Mouse (Mus musculus) forebrain, embryonic 16.5 days (tissue): Measurements from ENCODE around the gene Dcp1a. TPM values are rescaled to one million over a fixed set of nuclear protein-coding genes. Genes with fewer than 3 reads are reported as not detected.

Experiments used
- ATAC-seq: fragments of 200-750 bp; cut with Nextera tagmentation; 2 replicates; pipeline ENCODE4 v1.8.0; 2017; ENCODE audit warnings: mild to moderate bottlenecking, moderate library complexity
- H3K27ac ChIP-seq: fragments of 300-500 bp; sonication (generic); 2 replicates; pipeline ENCODE4 v1.5.1; 2014; ENCODE audit warnings: low read length, control low read depth
- H3K27me3 ChIP-seq: fragments of 300-500 bp; sonication (generic); replicated peaks from 2 replicates; pipeline ENCODE4 v1.6.1; 2014; ENCODE audit warnings: low read length; ENCODE audit not compliant: control insufficient read depth, insufficient read depth
- H3K36me3 ChIP-seq: fragments of 300-500 bp; sonication (generic); 2 replicates; pipeline ENCODE4 v1.6.1; 2014; ENCODE audit not compliant: control insufficient read depth, insufficient read depth
- H3K4me1 ChIP-seq: fragments of 300-500 bp; sonication (generic); replicated peaks from 2 replicates; pipeline ENCODE4 v1.6.1; 2014; ENCODE audit warnings: low read length; ENCODE audit not compliant: control insufficient read depth, insufficient read depth
- H3K4me2 ChIP-seq: fragments of 300-500 bp; sonication (generic); 2 replicates; pipeline ENCODE4 v1.6.1; 2014; ENCODE audit warnings: mild to moderate bottlenecking, low read length, control low read depth
- H3K4me3 ChIP-seq: fragments of 300-500 bp; sonication (generic); replicated peaks from 2 replicates; pipeline ENCODE4 v1.5.1; 2014; ENCODE audit warnings: mild to moderate bottlenecking, low read length, control low read depth
- H3K9ac ChIP-seq: fragments of 300-500 bp; sonication (generic); replicated peaks from 2 replicates; pipeline ENCODE4 v1.6.1; 2014; ENCODE audit warnings: low read depth, low read length, control low read depth
- H3K9me3 ChIP-seq: fragments of 300-500 bp; sonication (generic); 2 replicates; pipeline ENCODE4 v1.6.1; 2016; ENCODE audit warnings: low read length; ENCODE audit not compliant: control insufficient read depth
- WGBS: fragments of 180-500 bp; shearing (Covaris S2); extraction: QIAGEN DNeasy Blood & Tissue Kit; methylation state at CpG from one replicate; pipeline ENCODE4 v1.1.7; 2014; 5-methylcytosine and 5-hydroxymethylcytosine counted together
- polyA plus RNA-seq: library from polyadenylated mRNA; unstranded; fragments of >200 nt; fragmentation: Nextera tagmentation; extraction: Ambion mirVana; gene quantifications from 2 replicates; pipeline ENCODE4 v1.2.1, GENCODE M21; 2015

Dcp1a gene
- polyA plus RNA-seq, 1 experiment from 2014 or later: 23.1 TPM

DNA sequence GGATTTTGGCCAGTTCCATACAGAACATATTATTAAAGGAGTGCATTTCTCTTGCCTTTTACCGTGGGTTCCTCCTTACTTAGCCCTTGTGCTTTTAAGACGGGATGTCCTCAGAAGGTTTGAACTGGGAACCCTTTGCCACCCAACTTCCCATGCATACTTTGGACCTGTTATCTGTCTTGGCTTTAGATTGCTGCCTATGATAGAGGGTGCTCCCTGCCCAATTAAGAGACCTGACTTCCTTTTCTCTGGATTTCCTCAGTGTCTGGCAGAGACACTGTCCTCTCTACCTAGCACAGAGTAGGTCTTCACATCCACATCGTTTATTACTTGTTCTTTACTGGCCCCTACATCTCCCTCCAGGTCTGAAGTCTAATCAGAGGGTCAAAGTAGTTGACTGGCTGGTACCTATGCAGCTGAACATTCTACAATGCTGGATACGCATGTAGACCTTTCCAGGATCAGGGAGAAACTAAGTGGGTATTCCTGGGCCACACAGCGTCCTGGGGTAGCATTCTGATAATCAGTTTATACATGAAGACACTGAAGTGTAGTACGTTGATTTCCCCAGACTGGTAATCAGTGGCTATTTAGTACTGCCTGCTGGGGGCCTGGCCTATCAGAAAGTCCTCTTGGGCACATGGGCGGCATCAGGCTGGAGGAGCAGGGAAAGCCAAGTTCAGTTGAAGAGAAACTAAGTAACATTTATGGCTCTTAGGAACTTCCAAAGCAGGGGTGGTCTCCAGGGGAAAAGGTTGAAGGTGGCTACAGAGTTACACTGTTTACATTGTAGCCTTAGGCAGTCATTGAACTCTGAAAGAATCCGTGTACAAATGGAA lies 71.1 kb downstream of the Dcp1a start:
- WGBS: 25% methylated on average over 8 of the region's 8 CpGs
- no peak overlapping the region; the same call in 1 of the 2 replicates for H3K27ac ChIP-seq

DNA sequence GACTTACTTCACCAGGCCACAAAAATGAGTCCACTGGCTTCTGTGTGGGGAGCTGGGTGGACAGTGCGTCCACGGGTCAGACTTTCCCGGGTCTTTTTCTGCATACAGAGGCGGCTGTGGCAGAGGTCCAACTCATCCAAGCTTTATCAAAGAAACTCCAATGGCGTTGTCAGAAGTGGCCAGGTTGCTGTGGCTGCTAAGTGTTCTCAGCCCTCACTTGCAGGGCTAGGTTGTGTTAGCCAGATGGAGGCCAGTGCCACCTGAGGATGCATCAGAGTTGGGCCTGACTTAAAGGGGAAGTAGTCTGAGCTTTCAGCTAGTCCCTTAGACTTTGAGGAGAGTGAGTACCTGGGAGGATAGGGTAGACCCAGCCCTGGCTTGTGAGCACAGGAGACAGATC lies 72.2 kb downstream of the Dcp1a start:
- no peaks in the 10 kb centered on the region for H3K9me3 ChIP-seq
- H3K27me3 ChIP-seq: no peaks in the 10 kb centered on the region
- H3K27ac ChIP-seq: no peak overlapping the region
- peak overlapping the region; percentile 89 for H3K4me3 ChIP-seq
- H3K4me1 ChIP-seq: peaks cover 33% of the 10 kb centered on the region
- no peaks in the 10 kb centered on the region for H3K36me3 ChIP-seq
- no peak for ATAC-seq
- H3K9ac ChIP-seq: no peak overlapping the region
- peak overlapping the region; percentile 82 for H3K4me2 ChIP-seq
- WGBS: 21% methylated on average over 5 of the region's 5 CpGs

More for the DNA sequence above, 71.1 kb downstream of the Dcp1a start:
- no peaks in the 10 kb centered on the region for H3K27me3 ChIP-seq
- no peak for ATAC-seq
- H3K9ac ChIP-seq: peak overlapping the region; percentile 95
- no peaks in the 10 kb centered on the region for H3K9me3 ChIP-seq
- H3K4me3 ChIP-seq: peak overlapping the region; percentile 89
- H3K4me2 ChIP-seq: peak overlapping the region; percentile 82
- peaks cover 33% of the 10 kb centered on the region for H3K4me1 ChIP-seq
- H3K36me3 ChIP-seq: no peaks in the 10 kb centered on the region

GRCm38 (mm10) chr14:30551981-30552380 lies 72.6 kb downstream of the Dcp1a start:
- H3K4me1 ChIP-seq: peaks cover 33% of the 10 kb centered on the region
- no peak overlapping the region for H3K27ac ChIP-seq
- no peak overlapping the region for H3K4me3 ChIP-seq
- 85% methylated on average over 2 of the region's 2 CpGs for WGBS
- H3K27me3 ChIP-seq: no peaks in the 10 kb centered on the region
- H3K9ac ChIP-seq: no peak overlapping the region
- no peaks in the 10 kb centered on the region for H3K36me3 ChIP-seq
- ATAC-seq: no peak
- H3K9me3 ChIP-seq: no peaks in the 10 kb centered on the region
- no peak overlapping the region for H3K4me2 ChIP-seq

- Histone ChIP-seq H3K9me3 (no peaks in the 10 kb centered on the region), H3K36me3 (no peaks in the 10 kb centered on the region), H3K27me3 (no peaks in the 10 kb centered on the region), H3K9ac (no peak overlapping the region), H3K4me3 (no peak overlapping the region), H3K27ac (no peak overlapping the region), H3K4me2 (no peak overlapping the region), H3K4me1 (peaks cover 31% of the 10 kb centered on the region)
- 71% methylated on average over 4 of the region's 4 CpGs for whole genome bisulfite sequencing
- ATAC-seq: no peak
These were observed 73.8 kb downstream of the Dcp1a start for GRCm38 (mm10) chr14:30553185-30553584.

- WGBS: 96% methylated on average over 2 of the region's 2 CpGs
- Histone ChIP-seq H3K27me3 (no peaks in the 10 kb centered on the region), H3K36me3 (peaks cover 5% of the 10 kb centered on the region; the same call in 1 of the 2 replicates), H3K27ac (no peak overlapping the region), H3K9me3 (no peaks in the 10 kb centered on the region), H3K9ac (no peak overlapping the region), H3K4me3 (no peak overlapping the region), H3K4me2 (no peak overlapping the region), H3K4me1 (peaks cover 15% of the 10 kb centered on the region)
- no peak for ATAC-seq
These were observed 77.3 kb downstream of the Dcp1a start for GRCm38 (mm10) chr14:30556651-30557050.

GRCm38 (mm10) chr14:30557730-30558129 lies 78.4 kb downstream of the Dcp1a start:
- H3K27ac ChIP-seq: no peak overlapping the region
- H3K4me2 ChIP-seq: no peak overlapping the region
- no peaks in the 10 kb centered on the region for H3K9me3 ChIP-seq
- no peak overlapping the region for H3K4me3 ChIP-seq
- no peak overlapping the region for H3K9ac ChIP-seq
- H3K4me1 ChIP-seq: peaks cover 16% of the 10 kb centered on the region
- H3K27me3 ChIP-seq: no peaks in the 10 kb centered on the region
- peaks cover 5% of the 10 kb centered on the region; the same call in 1 of the 2 replicates for H3K36me3 ChIP-seq
- no peak for ATAC-seq
- 69% methylated on average over 9 of the region's 9 CpGs for WGBS

- Histone ChIP-seq H3K4me3 (no peak overlapping the region), H3K27me3 (no peaks in the 10 kb centered on the region), H3K27ac (no peak overlapping the region), H3K9ac (no peak overlapping the region), H3K4me2 (no peak overlapping the region), H3K4me1 (peaks cover 12% of the 10 kb centered on the region), H3K36me3 (peaks cover 5% of the 10 kb centered on the region; the same call in 1 of the 2 replicates), H3K9me3 (no peaks in the 10 kb centered on the region)
- no peak for ATAC-seq
- 77% methylated on average over 17 of the region's 17 CpGs for WGBS
These were observed 80.1 kb downstream of the Dcp1a start for GRCm38 (mm10) chr14:30559321-30559850.

DNA sequence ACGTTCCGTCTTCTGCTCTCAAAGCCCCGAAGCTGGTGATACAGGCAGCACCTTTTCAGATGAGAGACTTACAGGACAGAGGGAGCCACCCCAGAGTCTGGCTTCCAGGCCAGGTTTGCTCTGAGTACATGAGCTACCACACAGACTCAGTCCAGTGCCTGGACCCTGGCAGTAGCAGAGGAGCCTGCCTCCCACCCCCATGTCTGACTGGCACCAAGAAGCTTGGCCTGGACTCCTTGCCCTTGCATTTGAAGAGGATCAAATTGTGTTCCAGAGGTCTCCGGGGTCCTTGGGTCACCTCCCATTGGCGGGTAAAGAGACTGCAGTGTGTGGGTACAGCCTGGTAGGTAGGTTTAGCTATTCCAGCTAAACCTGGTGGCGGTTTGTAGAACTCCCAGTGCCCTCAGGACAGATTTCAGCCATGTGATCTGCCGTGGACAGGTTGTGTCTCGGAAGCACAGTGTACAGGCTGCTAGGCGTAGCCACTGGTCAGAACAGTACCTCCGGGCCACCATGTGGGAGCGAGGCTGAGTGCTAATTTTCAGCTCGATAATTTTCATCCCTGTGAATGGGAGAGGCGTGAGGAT lies 81.6 kb downstream of the Dcp1a start:
- H3K27ac ChIP-seq: peak overlapping the region; percentile 41; the same call in 1 of the 2 replicates
- no peak for ATAC-seq
- H3K4me1 ChIP-seq: peaks cover 12% of the 10 kb centered on the region
- H3K27me3 ChIP-seq: no peaks in the 10 kb centered on the region
- 87% methylated on average over 13 of the region's 13 CpGs for WGBS
- no peaks in the 10 kb centered on the region for H3K9me3 ChIP-seq
- no peak overlapping the region for H3K9ac ChIP-seq
- no peak overlapping the region for H3K4me3 ChIP-seq
- no peak overlapping the region for H3K4me2 ChIP-seq
- peaks cover 15% of the 10 kb centered on the region for H3K36me3 ChIP-seq

DNA sequence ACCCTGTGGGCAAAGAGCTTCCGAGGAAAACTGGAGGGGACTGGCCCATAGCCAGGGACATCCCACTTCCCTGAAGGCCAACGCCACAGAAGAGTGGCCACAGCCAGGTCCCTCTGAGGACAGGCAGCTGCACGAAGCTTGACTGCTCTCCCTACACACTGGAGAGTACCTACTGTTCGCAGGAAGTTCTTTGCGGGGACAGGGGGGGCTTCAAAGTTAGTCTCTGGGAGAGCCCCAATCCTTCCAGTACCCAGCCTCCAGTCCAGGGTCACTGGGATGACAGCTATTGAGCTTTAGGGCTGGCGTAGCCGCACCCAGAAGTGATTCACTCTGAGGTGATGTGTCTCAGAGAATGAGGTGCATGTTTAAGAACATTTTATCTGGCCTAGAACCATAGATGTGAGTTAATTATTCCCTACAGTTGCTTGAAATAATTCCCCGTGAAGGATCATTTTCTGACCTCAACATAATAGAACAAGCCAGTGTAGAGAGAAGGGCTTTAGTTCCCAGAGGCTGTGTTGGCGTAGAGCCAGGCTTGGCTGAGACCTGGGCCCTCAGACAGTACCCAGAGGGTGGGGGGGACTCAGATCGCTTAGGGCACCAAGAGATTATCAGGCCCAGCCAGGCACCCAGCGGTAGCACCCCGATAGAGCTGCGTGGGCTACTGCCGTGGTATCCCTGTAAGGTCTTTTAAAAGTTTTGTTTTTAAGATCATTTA lies 82.3 kb downstream of the Dcp1a start:
- Histone ChIP-seq H3K27me3 (no peaks in the 10 kb centered on the region), H3K9ac (no peak overlapping the region), H3K27ac (peak overlapping the region; percentile 41; the same call in 1 of the 2 replicates), H3K4me3 (no peak overlapping the region), H3K4me1 (peaks cover 12% of the 10 kb centered on the region), H3K9me3 (no peaks in the 10 kb centered on the region), H3K4me2 (no peak overlapping the region), H3K36me3 (peaks cover 17% of the 10 kb centered on the region)
- 23% methylated on average over 14 of the region's 14 CpGs for WGBS
- ATAC-seq: peak; percentile 76
